Mouse (Mus musculus): ENCODE measurements around the gene Cyth2.

DNA sequence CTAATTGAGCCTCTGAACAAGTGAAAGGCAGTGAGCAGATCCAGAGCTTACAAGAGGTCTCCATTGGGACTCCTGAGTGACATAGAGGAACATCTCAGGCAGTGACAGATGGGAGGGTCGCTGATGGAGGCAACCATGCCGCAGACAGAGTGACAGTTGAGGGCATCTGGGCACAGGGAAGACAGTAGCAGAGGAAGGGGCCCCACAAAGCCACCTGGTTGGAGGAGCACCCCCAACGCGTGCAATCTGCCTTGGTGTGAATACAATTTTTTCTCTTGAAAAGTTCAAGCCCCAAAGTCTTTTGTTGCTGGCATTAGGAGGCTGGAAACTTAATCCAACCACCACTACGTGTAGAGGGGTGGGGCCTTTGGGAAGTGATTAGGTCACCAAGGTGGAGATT is 54.2 kb downstream of the Cyth2 start:
- TF ChIP-seq GATA1 (IDR thresholded peaks at IDR 0.05; ENCODE audit: borderline replicate concordance, low read length), result no peak
- no peak for TF ChIP-seq FLI1 (IDR thresholded peaks at IDR 0.05; ENCODE audit: low read length)
